Mouse (Mus musculus): ENCODE measurements around the gene Dcun1d5. TPM values are rescaled to one million over a fixed set of nuclear protein-coding genes. Genes with fewer than 3 reads are reported as not detected.
"Not testable (repeated sequence)": the region's sequence is repeated elsewhere in the genome, so short reads cannot be mapped to it uniquely, and the experiment has no call there.

Dcun1d5 gene
- total RNA-seq (2021): 10 to 100 TPM; 87.6 to 96.6 TPM
- long read RNA-seq, experiment 1, transcript Dcun1d5-202 (8 exons, 2,421 nt): major isoform, 91 of 163 reads
- long read RNA-seq, experiment 1, partial matches to known transcripts: 61 of 163 reads
- long read RNA-seq, experiment 1, other reads (novel, unspliced or antisense): 9 of 163 reads
- long read RNA-seq, experiment 2, transcript Dcun1d5-202 (8 exons, 2,421 nt): major isoform, 109 of 172 reads
- long read RNA-seq, experiment 2, partial matches to known transcripts: 51 of 172 reads
- long read RNA-seq, experiment 2, other reads (novel, unspliced or antisense): 11 of 172 reads

DNA sequence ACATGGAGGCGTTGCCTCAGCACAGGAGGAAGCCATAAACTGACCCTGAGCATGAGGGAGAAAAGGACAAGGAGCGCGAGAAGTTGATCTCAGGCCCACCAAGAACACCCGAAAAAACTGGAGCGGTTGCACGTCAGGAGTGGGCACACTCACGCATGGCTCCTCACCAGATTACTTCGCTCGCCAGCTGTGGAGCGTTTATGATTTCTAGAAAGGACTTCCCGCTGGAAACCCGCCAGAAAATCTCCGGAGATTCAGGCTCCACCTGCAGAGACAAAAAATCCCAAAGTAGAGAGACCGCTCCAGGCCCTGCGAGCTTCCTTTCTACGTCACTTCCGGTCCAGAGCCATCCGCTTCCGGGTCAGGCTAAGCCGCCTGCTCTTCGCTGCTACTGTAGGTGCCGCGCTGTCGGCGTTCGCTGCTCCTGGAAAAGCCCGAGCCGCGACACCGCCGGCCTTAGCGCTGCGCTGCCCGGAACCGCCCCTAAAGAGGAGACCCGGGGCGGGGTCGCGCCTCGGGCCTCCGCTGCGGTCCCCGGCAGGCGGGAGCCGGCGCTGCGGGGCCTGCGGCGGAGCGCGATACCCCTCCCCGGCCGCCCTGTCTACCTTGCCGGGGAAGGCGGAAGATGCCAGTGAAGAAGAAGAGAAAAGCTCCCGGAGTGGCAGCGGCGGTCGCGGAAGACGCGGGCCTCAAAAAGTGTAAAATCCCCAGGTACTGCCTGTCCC is at the start of gene Dcun1d5, which contains the start of gene Dync2h1:
Gene Dcun1d5 (plus strand): TSS at position 349 of the 725 bp plus-strand sequence.
Gene Dync2h1 (minus strand): TSS at position 275 of the 725 bp plus-strand sequence.
- DNase-seq (ENCODE audit: low spot score in 2 of 2): peak; percentile 86 to 91

DNA sequence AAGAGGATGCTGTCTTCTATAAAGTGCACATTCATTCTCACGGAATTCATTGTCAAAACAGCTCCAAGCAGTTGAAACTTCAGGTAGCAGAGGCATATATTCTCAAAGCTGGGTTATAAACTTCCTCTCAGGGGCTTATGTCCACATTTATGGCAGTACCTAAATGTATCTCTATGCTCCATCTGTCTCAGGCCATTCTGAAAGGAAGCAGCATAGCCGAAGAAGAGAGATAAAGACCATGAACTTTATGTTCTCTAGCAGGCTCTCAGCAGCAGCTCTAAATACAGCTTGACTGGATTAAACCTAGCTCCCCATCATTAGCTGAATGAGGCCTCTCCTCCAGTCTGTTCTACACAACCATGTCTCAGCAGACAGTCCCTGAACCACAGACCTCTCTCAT is 29.9 kb upstream of the Dcun1d5 start:
- no peak for DNase-seq (ENCODE audit: low spot score in 2 of 2)

DNA sequence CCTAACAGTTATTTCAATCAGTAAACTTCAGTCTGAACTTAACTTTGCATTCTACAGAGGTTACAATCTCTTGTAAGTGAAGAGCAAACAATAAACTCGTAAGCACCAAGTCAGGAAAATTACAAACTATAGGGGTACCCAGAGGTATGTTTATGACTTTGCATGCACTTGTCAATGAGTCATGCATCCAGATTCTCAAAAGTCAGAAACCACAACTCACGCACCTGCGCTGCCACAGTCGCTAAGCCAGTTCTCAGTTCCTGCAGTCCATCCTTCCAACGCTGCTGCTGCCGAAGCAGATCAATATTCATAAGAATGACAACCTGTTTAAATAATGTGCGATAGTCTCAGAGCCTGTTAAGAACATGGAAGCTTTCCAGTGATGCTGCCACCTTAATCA is 25.7 kb upstream of the Dcun1d5 start:
- DNase-seq (ENCODE audit: low spot score in 2 of 2): no peak

DNA sequence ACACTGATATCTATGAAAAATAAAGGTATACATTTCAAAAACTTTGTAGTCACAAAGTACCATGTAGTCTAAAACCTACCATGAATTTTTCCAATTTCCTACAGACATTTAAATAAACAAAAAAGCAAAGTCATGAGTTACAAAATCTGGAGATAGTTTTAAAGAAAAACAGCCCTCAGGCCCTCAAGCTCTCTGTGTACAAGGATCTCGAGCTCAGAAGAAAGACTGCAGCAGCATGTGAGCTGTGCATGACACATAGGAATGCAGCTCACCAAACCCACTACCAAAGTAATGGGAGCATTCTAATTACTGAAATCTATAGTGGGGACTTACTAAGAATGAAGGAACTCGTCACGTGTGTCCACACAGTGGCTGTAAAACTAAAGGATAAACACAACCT is 24.6 kb upstream of the Dcun1d5 start:
- DNase-seq (ENCODE audit: low spot score in 2 of 2): no peak

DNA sequence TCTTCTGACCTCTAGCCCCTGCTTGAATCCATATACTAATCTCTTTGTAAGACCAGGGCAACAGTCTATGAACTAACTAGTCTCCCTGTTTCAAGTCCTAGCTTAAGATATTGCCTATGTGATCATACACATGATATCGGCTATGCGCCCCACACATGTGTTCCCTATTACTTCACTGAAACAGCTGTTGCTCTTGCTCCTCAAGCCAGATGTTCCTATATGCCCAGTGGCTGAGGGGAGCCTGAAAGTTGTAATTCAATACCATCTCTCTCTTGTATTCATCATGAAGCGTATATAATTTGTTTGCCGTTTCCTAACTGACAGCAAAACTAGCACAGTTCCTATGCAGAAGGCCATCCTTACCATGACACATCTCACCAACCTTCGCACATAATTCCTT is 23.6 kb upstream of the Dcun1d5 start:
- no peak for DNase-seq (ENCODE audit: low spot score in 2 of 2)

DNA sequence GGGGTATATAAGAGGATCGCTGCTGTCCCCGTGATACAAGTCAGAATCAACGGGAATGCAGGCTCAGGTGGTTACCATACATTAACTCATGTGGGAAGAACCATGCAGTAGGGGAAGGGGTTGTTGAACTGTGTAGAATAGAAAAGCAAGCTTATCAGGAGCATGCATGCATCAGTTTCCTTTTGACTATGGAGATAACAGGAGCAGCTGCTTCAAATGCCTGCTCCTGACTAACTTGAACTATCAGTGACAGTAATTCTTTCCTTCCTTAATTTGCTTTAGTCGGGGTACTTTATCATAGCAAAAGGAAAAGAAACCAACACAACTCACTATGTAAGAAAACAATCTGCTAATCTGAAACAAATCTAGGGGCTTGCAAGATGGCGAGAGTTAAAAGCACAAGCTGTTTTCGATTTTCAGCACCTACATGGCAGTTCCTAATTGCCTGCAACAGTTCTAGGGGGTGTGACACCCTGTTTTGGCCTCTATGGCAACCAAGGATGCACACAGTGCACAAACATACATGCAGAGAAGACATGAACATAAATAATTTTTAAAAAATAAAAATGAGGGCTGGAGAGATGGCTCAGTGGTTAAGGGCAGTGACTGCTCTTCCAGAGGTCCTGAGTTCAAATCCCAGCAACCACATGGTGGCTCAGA is 16.9 kb upstream of the Dcun1d5 start:
- DNase-seq (ENCODE audit: low spot score in 2 of 2): no peak

DNA sequence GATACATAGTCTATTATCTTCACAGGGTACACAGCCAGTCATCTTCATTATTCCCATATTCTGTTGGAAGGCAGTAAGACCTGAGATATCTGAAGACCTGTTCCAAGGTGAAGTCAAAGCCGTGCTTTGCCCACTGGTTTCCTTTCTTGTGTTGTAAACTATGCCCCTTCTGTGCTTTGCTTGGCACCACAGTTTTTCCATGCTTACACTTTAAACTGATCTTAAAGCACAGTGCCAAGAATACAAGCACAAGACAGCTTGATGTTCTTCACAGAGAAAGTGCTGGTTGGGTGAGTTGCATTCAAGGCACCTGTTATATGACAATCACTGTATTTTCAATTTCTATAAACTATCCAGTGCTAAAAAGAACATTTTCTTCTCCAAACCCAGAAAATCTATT is 10.6 kb upstream of the Dcun1d5 start:
- no peak for DNase-seq (ENCODE audit: low spot score in 2 of 2)

DNA sequence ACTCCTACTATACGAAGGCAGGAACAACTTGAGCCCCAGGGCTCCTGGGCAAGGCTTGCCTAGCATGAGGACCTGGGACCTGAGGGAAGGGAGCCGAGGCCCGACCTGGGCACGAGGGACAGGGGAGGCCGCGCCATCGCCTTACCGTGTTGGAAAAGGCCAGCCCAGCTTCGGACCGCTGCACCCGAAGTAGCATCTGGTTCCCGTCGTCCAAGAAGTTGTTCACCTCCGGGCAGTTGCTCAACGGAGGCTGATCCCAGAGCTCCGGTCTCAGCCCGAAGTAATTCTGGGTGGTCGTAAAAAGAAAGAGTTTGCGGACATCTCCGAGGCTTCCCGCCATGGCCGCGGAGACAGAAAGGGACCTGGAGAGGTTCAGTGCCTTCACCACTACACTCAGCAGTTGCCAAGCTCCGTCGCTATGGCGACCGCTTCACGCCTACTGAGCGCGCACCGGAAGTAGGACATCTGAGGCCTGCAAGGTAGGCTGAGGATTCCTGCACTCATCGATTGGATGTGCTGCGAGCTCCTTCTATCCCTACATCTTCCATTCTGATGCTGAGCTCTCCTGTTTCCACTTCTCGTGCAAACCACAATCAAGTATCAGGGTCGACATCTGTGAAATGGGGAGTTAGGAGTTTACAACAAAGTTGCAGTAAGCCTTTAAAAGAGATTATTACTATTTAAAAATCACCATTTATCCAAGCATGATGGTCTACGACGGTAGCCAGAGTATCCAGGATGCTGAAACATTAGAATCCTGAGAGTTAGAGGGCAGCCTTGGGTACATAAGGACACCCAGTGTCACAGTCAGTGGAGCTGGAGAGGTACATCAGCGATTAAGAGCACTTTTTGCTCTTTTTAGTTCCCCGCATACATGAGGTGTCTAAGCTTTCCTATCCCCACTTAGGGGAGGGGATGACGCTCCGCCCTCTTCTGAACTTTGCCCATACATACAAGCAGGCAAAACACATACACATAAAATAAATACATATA is 7.4 kb upstream of the Dcun1d5 start:
- peak; percentile 56 to 77 for DNase-seq (ENCODE audit: low spot score in 2 of 2)

DNA sequence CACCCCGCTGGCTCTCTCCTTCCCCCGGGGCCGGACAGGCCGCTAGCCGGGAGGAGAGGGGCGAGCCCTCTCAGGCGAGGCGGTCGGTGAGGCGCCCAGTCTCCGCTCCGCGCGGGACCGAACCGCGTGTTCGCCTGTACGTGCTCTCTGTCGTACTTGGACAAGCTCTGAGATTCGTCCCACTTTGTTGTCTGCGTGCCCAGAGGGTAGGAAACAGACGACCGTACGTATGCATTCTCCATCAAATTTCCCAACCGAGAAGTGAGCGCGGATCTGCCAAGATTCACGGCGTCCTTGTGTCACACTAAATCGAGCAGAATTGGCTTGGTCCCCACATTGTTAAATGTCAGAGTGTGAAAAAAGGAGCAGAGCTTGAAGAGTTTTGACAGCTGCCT is 574 bp downstream of the Dcun1d5 start:
- DNase-seq (ENCODE audit: low spot score in 2 of 2): peak; percentile 14 to 16

DNA sequence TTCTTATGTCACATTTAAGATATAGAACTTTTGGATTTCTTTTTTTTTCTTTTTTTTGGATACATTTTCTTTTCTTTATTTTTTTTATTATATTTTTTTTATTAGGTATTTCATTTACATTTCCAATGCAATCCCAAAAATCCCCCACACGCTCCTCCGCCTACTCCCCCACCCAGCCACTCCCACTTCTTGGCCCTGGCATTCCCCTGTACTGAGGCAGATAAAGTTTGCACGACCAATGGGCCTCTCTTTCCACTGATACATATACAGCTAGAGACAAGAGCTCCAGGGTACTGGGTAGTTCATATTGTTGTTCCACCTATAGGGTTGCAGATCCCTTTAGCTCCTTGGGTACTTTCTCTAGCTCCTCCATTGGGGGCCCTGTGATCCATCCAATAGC is 6.4 kb downstream of the Dcun1d5 start:
- DNase-seq (ENCODE audit: low spot score in 2 of 2): not testable (repeated sequence)

DNA sequence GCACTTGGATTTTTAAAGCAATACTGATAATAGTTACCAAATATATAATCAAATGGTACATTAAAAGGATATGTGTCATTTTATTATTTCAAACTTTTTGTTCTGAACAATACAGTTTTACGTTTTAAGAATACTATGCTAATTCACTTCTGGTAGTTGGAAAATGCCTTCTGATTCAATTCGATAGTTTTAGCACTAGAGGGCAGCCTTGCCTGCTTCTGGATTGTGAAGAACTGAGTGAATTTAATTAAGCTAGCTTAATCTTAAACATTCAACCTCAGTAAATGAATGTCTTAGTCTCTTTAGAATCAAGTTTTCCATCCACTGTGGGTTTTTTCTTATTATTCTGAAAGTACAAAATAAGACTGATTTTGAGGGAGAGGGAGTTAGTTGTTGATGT is 31.9 kb downstream of the Dcun1d5 start:
- DNase-seq (ENCODE audit: low spot score in 2 of 2): no peak

DNA sequence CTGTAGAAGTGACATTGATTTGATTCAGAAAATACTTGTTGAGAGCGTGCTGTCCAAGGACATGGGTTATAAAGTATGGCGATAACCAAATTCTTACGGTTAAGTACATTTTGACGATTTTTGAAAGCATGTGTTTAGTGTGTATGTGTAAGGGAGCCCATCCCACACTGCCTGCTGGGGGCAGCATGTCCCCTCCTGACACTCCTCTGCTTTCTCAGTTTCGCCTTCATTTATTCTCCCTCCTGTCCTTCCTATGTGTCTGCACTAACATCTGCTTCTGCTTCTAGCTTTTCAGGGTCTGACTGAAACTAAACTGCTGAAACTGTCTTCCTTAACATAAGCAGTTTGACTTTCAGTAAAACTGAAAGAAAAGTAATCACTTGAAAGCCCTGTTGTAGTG is 36.7 kb downstream of the Dcun1d5 start:
- DNase-seq (ENCODE audit: low spot score in 2 of 2): no peak

DNA sequence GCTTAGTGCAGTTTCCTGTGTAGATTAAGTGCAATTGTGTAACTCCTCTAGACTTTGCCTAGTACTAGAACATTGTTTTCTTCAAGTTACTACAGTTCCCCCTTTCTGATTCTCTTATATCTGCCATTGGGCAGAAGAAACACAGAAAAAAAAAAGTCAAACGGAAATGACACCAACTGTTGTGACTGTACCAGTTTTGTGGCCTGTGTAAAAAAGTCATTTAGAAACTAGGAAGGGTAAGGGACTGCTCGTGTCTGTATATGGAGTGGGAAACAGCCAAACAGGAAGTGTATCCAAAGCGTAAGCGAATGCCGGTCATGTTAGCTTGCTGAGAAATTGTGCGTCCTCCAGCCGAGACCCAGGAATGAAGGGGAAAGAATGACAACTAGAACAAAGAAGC is 37.1 kb downstream of the Dcun1d5 start:
- DNase-seq (ENCODE audit: low spot score in 2 of 2): no peak

DNA sequence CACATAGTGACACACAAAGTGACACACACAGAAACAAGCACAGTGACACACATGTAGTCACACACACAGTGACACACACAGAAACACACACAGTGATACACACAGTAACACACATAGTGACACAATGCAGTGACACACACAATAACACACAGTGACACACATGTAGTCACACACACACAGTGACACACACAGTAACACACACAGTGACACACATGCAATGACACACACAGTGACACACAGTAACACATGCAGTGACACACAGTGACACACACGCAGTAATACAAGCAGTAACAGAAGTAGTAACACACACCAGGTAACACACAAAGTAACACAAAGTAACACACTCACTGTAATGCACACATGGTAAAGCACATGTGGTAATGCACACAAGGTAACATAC is 54.3 kb downstream of the Dcun1d5 start:
- DNase-seq (ENCODE audit: low spot score in 2 of 2): no peak

DNA sequence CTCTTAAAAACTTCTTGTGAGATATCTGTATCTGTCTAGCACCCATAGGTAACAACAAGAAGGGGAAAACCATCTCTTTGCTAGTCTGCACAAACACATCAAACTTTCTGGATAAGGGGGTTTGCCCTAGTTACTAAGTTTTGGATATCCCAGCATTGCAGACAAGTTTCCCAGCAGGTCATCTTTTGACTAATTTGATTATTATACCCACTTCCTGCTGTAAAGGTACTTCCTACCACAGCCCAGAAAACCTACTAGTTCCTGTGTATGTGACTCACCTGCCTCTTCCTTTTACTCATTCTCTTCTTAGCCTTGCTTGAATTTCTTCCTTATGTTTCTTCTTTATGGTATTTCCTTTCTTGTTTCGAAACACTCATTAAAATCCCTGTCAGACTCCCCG is 55.6 kb downstream of the Dcun1d5 start:
- no peak for DNase-seq (ENCODE audit: low spot score in 2 of 2)

DNA sequence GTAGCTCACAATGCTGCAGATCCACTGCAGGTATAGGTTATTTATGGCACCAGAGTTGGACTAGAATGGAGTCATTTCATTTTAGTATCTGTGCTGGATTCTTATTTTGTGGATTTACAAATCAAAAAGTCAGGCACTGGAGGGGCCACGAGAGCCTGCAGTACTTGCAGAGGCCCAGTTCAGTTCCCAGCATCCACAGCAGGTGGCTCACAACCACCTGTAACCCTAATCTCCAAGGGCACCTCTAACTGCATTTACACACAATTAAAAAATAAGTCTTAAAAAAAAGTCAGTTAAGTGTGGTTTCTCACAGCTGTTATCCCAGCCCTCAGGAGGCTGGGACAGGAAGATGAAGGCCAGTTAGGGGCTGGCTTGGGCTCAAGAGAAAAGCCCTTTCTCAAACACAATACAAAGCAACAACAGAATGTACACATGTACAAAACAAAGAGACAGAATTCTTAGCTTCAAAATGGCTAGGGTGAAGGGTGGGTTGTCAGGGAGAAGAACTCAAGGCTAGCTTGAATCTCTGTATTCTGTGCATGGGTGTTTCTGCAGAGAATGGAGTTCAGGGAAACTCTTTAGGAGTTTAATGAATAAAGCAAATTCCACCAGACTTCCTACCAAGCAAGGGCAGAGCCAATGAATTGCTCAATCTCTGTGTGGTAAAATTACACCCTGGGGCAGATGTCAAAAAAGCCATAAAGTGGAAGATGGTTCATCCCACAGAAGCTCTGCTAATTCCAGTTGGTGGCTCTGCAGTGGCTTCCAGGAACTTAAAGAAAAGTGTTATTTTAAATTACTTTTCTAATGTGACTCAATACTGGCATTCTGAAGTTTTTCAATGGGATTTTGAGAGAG is 68.7 kb downstream of the Dcun1d5 start:
- DNase-seq (ENCODE audit: low spot score in 2 of 2): no peak
